Mouse (Mus musculus): ENCODE data around the gene Tpcn1. TPM values are rescaled to one million over a fixed set of nuclear protein-coding genes. Genes with fewer than 3 reads are reported as not detected.

The Tpcn1 gene
- polyA plus RNA-seq, 1 experiment from 2014 or later, result 29.7 TPM

DNA sequence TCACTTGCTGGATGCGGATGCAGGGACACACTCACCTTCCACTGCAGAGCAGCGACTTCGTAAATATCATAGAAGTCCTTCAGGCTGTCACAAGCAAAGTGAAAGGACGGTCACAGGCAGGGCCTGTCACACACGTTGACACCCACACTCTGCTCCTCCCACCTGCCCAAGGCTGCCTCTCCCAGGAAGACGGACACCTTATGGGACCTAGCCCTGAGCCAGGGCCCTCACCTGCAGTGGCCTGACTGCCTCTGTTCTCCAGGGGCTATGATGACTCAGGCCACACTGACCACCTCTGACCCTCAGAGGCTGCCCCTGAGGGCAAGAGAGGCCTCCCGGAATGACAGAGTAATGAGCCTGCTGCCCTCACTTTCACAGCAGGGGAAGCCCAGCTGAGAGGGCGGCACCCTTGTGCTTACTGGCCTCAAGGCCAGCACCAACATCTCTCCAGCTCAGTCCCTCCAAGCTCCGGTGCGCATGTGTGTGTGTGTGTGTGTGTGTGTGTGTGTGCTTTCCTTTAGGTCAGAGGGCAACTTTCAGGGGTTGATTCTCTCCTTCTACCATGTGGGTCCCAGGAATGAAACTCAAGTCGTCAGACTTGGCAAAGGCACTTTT, 40.1 kb downstream of the Tpcn1 start:
- Histone ChIP-seq H3K27ac (ENCODE audit: low read depth, low read length) (no peak overlapping the region), H3K4me2 (no peak overlapping the region), H3K4me3 (ENCODE audit: low read depth, low read length) (no peak overlapping the region), H3K27me3 (replicated peaks; ENCODE audit: control insufficient read depth, insufficient read depth, low read length) (no peaks in the 10 kb centered on the region), H3K9me3 (ENCODE audit: control insufficient read depth, low read length) (no peaks in the 10 kb centered on the region), H3K4me1 (replicated peaks; ENCODE audit: control insufficient read depth, insufficient read depth, low read length) (no peaks in the 10 kb centered on the region), H3K9ac (ENCODE audit: low read depth, low read length) (no peak overlapping the region), H3K36me3 (ENCODE audit: control insufficient read depth, insufficient read depth, low read length) (peaks cover 24% of the 10 kb centered on the region)
- DNase-seq (ENCODE audit: low spot score) (no peak), ATAC-seq (replicated peaks; ENCODE audit: low FRiP score) (0 out of 2 replicates have a peak, but pooled peaks have one; percentile 33)
- 76% methylated on average over 11 of the region's 11 CpGs for WGBS

DNA sequence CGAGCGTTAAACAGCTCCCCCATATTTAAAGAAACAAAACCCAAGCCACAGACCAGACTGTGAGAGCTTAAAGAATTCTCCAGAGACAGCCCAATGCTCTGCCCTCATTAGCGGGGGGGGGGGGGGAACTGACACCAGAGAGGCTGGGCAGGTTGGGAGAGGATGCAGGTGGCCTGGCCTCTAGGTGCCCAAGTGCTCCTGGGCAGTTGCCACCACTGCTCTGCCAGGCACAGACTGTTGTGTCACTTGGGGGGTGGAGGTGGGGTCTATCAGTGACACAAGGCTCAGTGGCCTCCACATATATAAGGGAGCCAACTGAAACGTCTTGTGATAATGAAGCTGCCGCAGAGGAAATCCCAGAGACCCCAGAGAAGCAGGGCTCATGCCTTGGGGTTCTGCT, 51.8 kb downstream of the Tpcn1 start:
- no peak for ATAC-seq (replicated peaks; ENCODE audit: low FRiP score)
- Histone ChIP-seq H3K4me3 (ENCODE audit: low read depth, low read length) (no peak overlapping the region), H3K4me1 (replicated peaks; ENCODE audit: control insufficient read depth, insufficient read depth, low read length) (no peaks in the 10 kb centered on the region), H3K4me2 (no peak overlapping the region), H3K9me3 (ENCODE audit: control insufficient read depth, low read length) (no peaks in the 10 kb centered on the region), H3K9ac (ENCODE audit: low read depth, low read length) (no peak overlapping the region), H3K27me3 (replicated peaks; ENCODE audit: control insufficient read depth, insufficient read depth, low read length) (no peaks in the 10 kb centered on the region), H3K27ac (ENCODE audit: low read depth, low read length) (no peak overlapping the region), H3K36me3 (ENCODE audit: control insufficient read depth, insufficient read depth, low read length) (peaks cover 49% of the 10 kb centered on the region)
- WGBS, result 84% methylated on average over 5 of the region's 5 CpGs
- DNase-seq (ENCODE audit: low spot score), result no peak

DNA sequence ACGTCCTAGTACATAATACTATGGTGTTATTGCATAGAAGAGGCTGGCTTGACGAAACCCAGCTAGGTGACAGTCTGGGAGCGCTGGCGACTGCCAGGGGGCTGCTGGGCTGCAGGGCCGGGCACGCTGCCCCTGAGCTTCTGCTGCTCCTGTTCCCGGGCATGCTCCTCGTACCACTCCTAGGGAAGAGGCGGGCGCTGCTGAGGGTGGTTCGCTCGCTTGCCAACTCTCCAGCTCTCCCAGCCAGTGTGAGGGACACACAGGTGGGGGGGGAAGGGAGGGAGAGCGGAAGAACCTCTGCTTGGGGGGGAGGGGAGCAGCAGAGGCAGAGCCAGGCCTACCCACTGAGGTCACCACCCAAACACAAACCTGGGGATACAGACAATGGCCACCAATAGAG, 52.4 kb downstream of the Tpcn1 start:
- DNase-seq (ENCODE audit: low spot score) (no peak), ATAC-seq (replicated peaks; ENCODE audit: low FRiP score) (no peak)
- 89% methylated on average over 13 of the region's 13 CpGs for WGBS
- Histone ChIP-seq H3K4me3 (ENCODE audit: low read depth, low read length) (no peak overlapping the region), H3K9me3 (ENCODE audit: control insufficient read depth, low read length) (no peaks in the 10 kb centered on the region), H3K9ac (ENCODE audit: low read depth, low read length) (no peak overlapping the region), H3K4me1 (replicated peaks; ENCODE audit: control insufficient read depth, insufficient read depth, low read length) (no peaks in the 10 kb centered on the region), H3K27me3 (replicated peaks; ENCODE audit: control insufficient read depth, insufficient read depth, low read length) (no peaks in the 10 kb centered on the region), H3K27ac (ENCODE audit: low read depth, low read length) (no peak overlapping the region), H3K4me2 (no peak overlapping the region), H3K36me3 (ENCODE audit: control insufficient read depth, insufficient read depth, low read length) (peaks cover 45% of the 10 kb centered on the region)

DNA sequence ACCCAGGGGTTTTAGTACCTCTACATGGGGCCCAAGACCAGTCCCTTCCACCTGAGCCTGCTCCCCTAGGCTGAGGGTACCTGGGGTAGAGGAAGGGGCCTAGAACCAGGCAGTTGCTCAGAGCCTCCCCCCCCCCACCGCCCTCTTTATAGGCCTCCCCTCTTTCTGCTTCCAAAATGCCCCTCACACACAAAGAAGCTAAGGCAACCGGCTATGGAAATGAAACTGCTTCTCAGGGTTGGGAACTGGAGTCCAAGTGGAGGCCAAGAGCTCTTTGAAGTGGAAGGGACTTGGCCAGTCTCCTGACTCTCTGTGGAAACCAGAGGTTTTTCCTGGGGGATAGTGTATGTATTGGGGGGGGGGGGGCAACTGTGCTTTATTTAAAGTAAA, 53.8 kb downstream of the Tpcn1 start:
- 73% methylated on average over 2 of the region's 2 CpGs for WGBS
- DNase-seq (ENCODE audit: low spot score) (no peak), ATAC-seq (replicated peaks; ENCODE audit: low FRiP score) (no peak)
- peaks cover 33% of the 10 kb centered on the region for H3K36me3 ChIP-seq (ENCODE audit: control insufficient read depth, insufficient read depth, low read length)
- H3K4me3 ChIP-seq (ENCODE audit: low read depth, low read length), result no peak overlapping the region
- H3K27ac ChIP-seq (ENCODE audit: low read depth, low read length), result no peak overlapping the region
- no peak overlapping the region for H3K9ac ChIP-seq (ENCODE audit: low read depth, low read length)
- no peaks in the 10 kb centered on the region for H3K9me3 ChIP-seq (ENCODE audit: control insufficient read depth, low read length)
- no peak overlapping the region for H3K4me2 ChIP-seq
- H3K27me3 ChIP-seq (replicated peaks; ENCODE audit: control insufficient read depth, insufficient read depth, low read length), result no peaks in the 10 kb centered on the region
- no peaks in the 10 kb centered on the region for H3K4me1 ChIP-seq (replicated peaks; ENCODE audit: control insufficient read depth, insufficient read depth, low read length)

DNA sequence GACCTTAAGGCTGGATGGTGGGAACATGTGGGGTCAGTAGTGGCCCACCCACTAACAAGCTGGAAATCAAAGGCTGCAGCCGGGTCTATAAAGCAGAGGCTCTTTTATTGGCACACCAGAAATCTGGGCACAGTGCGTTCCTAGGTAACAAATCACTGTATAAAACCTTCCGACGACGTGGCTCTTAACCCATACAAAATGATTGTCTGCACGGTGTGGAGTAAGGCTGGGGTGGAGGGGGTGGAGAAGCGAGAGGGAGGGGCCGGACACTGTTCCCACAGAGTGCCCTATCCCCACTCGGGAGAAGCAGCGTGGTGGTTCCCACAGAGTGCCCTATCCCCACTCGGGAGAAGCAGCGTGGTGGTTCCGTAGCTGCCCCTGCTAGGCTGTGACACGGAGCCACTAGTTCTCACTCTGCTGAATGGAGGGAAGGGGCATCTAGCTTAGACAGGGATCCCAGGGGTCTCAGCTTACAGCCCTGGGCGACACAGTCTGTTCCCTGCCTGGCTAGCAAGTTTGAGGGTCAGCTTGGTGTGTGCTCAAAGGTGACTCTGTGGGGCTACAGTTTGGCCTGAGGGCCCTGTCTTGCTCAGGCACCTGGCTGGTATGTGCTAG, 54.3 kb downstream of the Tpcn1 start:
- ATAC-seq (replicated peaks; ENCODE audit: low FRiP score), result no peak
- H3K9me3 ChIP-seq (ENCODE audit: control insufficient read depth, low read length), result no peaks in the 10 kb centered on the region
- H3K27ac ChIP-seq (ENCODE audit: low read depth, low read length), result no peak overlapping the region
- no peak for DNase-seq (ENCODE audit: low spot score)
- no peaks in the 10 kb centered on the region for H3K4me1 ChIP-seq (replicated peaks; ENCODE audit: control insufficient read depth, insufficient read depth, low read length)
- WGBS, result 77% methylated on average over 15 of the region's 15 CpGs
- no peak overlapping the region for H3K4me2 ChIP-seq
- no peaks in the 10 kb centered on the region for H3K27me3 ChIP-seq (replicated peaks; ENCODE audit: control insufficient read depth, insufficient read depth, low read length)
- H3K4me3 ChIP-seq (ENCODE audit: low read depth, low read length), result no peak overlapping the region
- no peak overlapping the region for H3K9ac ChIP-seq (ENCODE audit: low read depth, low read length)
- H3K36me3 ChIP-seq (ENCODE audit: control insufficient read depth, insufficient read depth, low read length), result peaks cover 29% of the 10 kb centered on the region

GRCm38 (mm10) chr5:120531631-120532030, 56.8 kb downstream of the Tpcn1 start:
- H3K27ac ChIP-seq (ENCODE audit: low read depth, low read length), result no peak overlapping the region
- WGBS, result 77% methylated on average over 8 of the region's 8 CpGs
- H3K9me3 ChIP-seq (ENCODE audit: control insufficient read depth, low read length), result no peaks in the 10 kb centered on the region
- no peak overlapping the region for H3K9ac ChIP-seq (ENCODE audit: low read depth, low read length)
- no peaks in the 10 kb centered on the region for H3K27me3 ChIP-seq (replicated peaks; ENCODE audit: control insufficient read depth, insufficient read depth, low read length)
- H3K4me1 ChIP-seq (replicated peaks; ENCODE audit: control insufficient read depth, insufficient read depth, low read length), result no peaks in the 10 kb centered on the region
- H3K4me3 ChIP-seq (ENCODE audit: low read depth, low read length), result no peak overlapping the region
- H3K36me3 ChIP-seq (ENCODE audit: control insufficient read depth, insufficient read depth, low read length), result peaks cover 10% of the 10 kb centered on the region; the same call in 1 of the 2 replicates
- DNase-seq (ENCODE audit: low spot score) (no peak), ATAC-seq (replicated peaks; ENCODE audit: low FRiP score) (no peak)
- no peak overlapping the region for H3K4me2 ChIP-seq

GRCm38 (mm10) chr5:120527296-120527964, 61.0 kb downstream of the Tpcn1 start:
- H3K9me3 ChIP-seq (ENCODE audit: control insufficient read depth, low read length), result no peaks in the 10 kb centered on the region
- no peak for ATAC-seq (replicated peaks; ENCODE audit: low FRiP score)

GRCm38 (mm10) chr5:120526311-120526710, 62.2 kb downstream of the Tpcn1 start:
- H3K9ac ChIP-seq (ENCODE audit: low read depth, low read length), result no peak overlapping the region
- no peak overlapping the region for H3K4me2 ChIP-seq
- H3K27ac ChIP-seq (ENCODE audit: low read depth, low read length), result no peak overlapping the region
- no peaks in the 10 kb centered on the region for H3K9me3 ChIP-seq (ENCODE audit: control insufficient read depth, low read length)
- H3K27me3 ChIP-seq (replicated peaks; ENCODE audit: control insufficient read depth, insufficient read depth, low read length), result no peaks in the 10 kb centered on the region
- no peaks in the 10 kb centered on the region; the same call in 1 of the 2 replicates for H3K36me3 ChIP-seq (ENCODE audit: control insufficient read depth, insufficient read depth, low read length)
- no peak overlapping the region for H3K4me3 ChIP-seq (ENCODE audit: low read depth, low read length)
- WGBS, result 75% methylated on average over 11 of the region's 11 CpGs
- ATAC-seq (replicated peaks; ENCODE audit: low FRiP score) (no peak), DNase-seq (ENCODE audit: low spot score) (no peak)
- peaks cover 9% of the 10 kb centered on the region; the same call in 1 of the 2 replicates for H3K4me1 ChIP-seq (replicated peaks; ENCODE audit: control insufficient read depth, insufficient read depth, low read length)

More at GRCm38 (mm10) chr5:120527296-120527964, 61.0 kb downstream of the Tpcn1 start:
- no peak overlapping the region for H3K4me3 ChIP-seq (ENCODE audit: low read depth, low read length)
- no peak overlapping the region for H3K4me2 ChIP-seq
- no peaks in the 10 kb centered on the region for H3K27me3 ChIP-seq (replicated peaks; ENCODE audit: control insufficient read depth, insufficient read depth, low read length)
- H3K4me1 ChIP-seq (replicated peaks; ENCODE audit: control insufficient read depth, insufficient read depth, low read length), result peaks cover 9% of the 10 kb centered on the region; the same call in 1 of the 2 replicates
- WGBS, result 73% methylated on average over 18 of the region's 20 CpGs
- H3K36me3 ChIP-seq (ENCODE audit: control insufficient read depth, insufficient read depth, low read length), result no peaks in the 10 kb centered on the region; the same call in 1 of the 2 replicates
- DNase-seq (ENCODE audit: low spot score), result no peak
- H3K27ac ChIP-seq (ENCODE audit: low read depth, low read length), result no peak overlapping the region
- H3K9ac ChIP-seq (ENCODE audit: low read depth, low read length), result no peak overlapping the region
